Mouse (Mus musculus) G1E-ER4 (cell line): ENCODE data around the gene Usmg5. TPM values are rescaled to one million over a fixed set of nuclear protein-coding genes. Genes with fewer than 3 reads are reported as not detected.

Source experiments
- GATA1 ChIP-seq: IDR thresholded peaks from one replicate; pipeline ENCODE4 v1.8.0; 2012; ENCODE audit warnings: low read length, inconsistent platforms
- polyA plus RNA-seq: library from polyadenylated mRNA; stranded (reverse); fragments of >175 nt; gene quantifications from 2 replicates; pipeline ENCODE4 v1.2.3, GENCODE M21; 2012

The Usmg5 gene
- polyA plus RNA-seq, 1 experiment: 37.3 TPM

- TF ChIP-seq GATA1: no peak
These were observed 55.5 kb downstream of the Usmg5 start for GRCm38 (mm10) chr19:47034916-47035315.

Other genes with a start within 250 kb of the Usmg5 start
- gene Ina, start 75.9 kb downstream of the Usmg5 start, polyA plus RNA-seq: 0.02 TPM in 1 of 2 replicates, not detected in the other
- gene Nt5c2, start 75.5 kb downstream of the Usmg5 start, polyA plus RNA-seq: 6.8 and 14.2 TPM in 2 replicates
- gene Pcgf6, start 39.7 kb downstream of the Usmg5 start, polyA plus RNA-seq: 20.0 and 27.5 TPM in 2 replicates
- gene Taf5, start 22.9 kb downstream of the Usmg5 start, polyA plus RNA-seq: 8.6 and 10.4 TPM in 2 replicates
- gene Pdcd11, start 121 bp upstream of the Usmg5 start, polyA plus RNA-seq: 34.2 and 35.9 TPM in 2 replicates
- not detected in 2 replicates for gene Calhm2, start 47.6 kb upstream of the Usmg5 start, polyA plus RNA-seq
- not detected in 2 replicates for gene Calhm1, start 53.6 kb upstream of the Usmg5 start, polyA plus RNA-seq
- gene Calhm3, start 67.1 kb upstream of the Usmg5 start, polyA plus RNA-seq: not detected in 2 replicates
- not detected in 2 replicates for gene Neurl1a, start 88.2 kb upstream of the Usmg5 start, polyA plus RNA-seq